Mouse (Mus musculus) brain, adult 10 weeks (tissue): Measurements from ENCODE around the gene Ppp1r9a. TPM values are rescaled to one million over a fixed set of nuclear protein-coding genes. Genes with fewer than 3 reads are reported as not detected.

ENCODE experiments used
- polyA plus RNA-seq: library from polyadenylated mRNA; stranded (reverse); fragments of 350-450 nt; fragmentation: Illumina TruSeq; extraction: RNeasy Lipid Tissue Mini Kit (QIAGEN cat#74804); gene quantifications from one replicate; pipeline ENCODE4 v1.2.3, GENCODE M21; 2015; ENCODE audit warnings: low read depth, low replicate concordance

Gene Ppp1r9a
- polyA plus RNA-seq = 85.0 TPM

GRCm38 (mm10) chr6:4902674-4903324 lies at the start of gene Ppp1r9a:
TSS of gene Ppp1r9a (plus strand) at chr6:4902917.

GRCm38 (mm10) chr6:5193693-5194092 lies 291.0 kb downstream of the Ppp1r9a start, which contains the start of gene Pon1:
TSS of gene Pon1 (minus strand) at chr6:5193946.

Other genes with a start within 250 kb of the Ppp1r9a start
- 44.7 TPM for gene Sgce, start 155.7 kb upstream of the Ppp1r9a start, polyA plus RNA-seq
- 15.8 TPM for gene Peg10, start 155.6 kb upstream of the Ppp1r9a start, polyA plus RNA-seq